Mouse (Mus musculus): ENCODE measurements at regions not wholly inside any gene's neighbourhood (a gene's known extent, or its start where the extent isn't known, plus 50 kb on each side); places are given as distances from the start of the nearest gene placed in this dataset.

DNA sequence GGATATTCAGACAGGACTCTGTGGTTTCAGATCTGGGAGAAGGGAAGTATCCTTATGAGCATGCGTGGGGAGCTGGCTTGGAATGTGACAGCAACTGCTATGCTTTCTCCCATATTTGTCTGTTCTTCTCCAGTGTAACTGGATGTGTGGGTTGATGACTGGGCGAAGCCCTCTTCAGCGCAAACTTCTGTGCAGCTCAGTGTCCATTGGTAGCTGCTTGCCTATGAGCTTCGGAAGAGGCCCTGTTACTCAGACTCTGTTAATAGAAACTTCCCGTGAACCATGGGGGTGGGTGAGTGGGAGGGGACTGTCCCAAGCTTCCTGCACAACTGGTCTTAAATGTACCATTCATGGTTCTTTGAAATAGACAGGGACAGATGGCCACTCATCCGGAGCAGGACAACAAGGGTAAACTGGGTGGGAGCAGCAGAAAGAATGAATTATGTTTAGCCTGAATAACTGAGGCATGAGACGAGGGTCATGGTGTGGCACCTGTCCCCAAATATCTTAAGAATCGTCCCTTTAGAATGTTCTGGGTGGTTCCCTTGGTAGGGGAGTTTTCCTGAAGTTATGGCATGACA lies 141.1 kb upstream of the Plxnc1 start:
- no peak for DNase-seq

DNA sequence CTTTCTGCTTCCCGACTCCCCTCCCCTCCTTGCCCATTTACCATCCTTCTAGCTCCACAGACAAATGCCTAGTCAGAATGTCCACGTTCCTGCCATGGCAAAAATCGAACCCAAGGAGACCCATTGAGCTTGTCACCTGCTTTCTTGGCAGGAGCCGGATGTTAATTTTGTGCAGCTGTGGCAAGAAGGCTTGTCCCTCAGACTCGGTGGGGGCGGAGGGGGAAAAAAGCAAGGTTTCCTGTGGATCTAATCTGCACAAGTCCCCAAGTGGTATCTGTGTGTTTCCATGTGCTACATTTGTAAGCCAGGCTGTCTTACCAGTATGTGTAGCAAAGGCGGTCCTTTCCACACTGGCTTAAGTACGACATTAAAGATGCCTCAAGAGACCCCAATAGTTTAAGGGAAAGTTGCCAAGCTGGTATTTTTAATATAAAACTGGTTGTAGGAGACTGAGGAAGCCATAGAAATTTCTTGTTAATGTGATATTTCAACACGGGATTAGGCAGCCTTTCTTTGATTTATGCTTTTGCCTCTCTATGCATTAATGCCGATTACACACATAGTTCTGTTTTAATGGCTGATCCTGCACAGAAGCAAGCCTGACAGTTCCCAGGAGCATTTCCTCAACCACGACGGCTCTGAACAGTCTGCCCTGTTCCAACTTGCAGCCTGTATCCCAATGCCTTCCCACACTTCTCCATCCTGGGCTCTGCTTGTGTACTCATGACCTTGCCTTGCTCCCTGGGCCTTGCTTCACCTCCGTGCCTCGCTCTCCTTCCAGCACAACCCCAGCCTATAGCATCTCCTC lies 138.9 kb upstream of the Plxnc1 start:
- no peak for DNase-seq

DNA sequence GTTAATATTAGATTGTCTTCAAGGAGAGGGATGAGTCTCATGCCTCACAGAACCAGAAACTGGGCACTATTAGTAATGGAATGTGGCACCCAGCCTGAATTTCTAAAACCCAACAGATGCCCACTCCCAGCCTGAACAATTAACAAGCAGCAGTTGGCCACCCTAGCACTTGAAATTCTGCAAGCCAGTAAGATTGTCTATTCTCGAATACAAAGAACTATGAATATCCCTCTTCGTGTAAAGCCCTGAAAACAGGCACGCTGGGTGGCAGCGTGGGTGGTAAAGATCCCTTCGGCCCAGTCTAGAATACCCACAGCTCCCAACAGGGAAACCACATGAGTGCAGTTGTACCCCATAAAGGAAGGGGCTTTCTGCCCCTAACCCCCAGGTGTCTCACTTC lies 138.0 kb upstream of the Plxnc1 start:
- no peak for DNase-seq

DNA sequence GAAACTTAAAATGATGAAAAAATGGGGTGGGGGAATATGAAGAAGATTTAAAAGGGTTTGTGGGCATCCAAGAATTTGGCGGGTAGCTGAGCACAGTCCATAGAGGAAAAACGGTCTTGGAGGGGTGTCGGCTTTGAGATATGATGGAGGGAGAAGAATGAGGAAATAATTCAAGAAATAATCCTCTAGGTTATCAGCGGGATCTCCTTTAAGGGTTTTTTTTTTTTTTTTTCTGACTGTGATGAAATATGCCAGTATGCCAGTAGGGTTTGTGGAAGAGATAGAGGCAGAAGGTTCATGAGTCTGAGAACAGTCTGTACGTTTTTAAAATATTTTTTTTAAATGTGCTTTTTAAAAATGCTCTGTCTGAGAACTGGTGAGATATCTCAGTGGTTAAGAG lies 135.3 kb upstream of the Plxnc1 start:
- DNase-seq = no peak

DNA sequence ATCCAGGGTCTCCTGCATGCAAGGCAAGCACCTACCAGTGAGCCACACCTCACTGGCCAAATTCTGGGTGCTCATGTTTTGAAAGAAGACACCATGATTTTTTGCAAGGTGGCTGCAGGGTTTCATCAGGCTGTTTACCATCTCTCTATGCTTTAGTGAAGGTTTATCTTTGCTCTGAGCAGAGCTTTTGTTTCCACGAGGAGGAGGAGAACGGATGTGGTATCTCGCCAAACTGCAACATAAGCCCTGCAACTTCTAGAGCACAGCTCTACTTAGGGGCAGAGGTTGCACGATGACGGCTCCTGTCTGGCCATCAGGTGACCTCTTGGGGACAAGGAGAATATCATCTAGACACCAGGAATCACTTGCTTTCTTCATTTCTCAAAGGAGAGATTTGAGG lies 131.8 kb upstream of the Plxnc1 start:
- DNase-seq = no peak

DNA sequence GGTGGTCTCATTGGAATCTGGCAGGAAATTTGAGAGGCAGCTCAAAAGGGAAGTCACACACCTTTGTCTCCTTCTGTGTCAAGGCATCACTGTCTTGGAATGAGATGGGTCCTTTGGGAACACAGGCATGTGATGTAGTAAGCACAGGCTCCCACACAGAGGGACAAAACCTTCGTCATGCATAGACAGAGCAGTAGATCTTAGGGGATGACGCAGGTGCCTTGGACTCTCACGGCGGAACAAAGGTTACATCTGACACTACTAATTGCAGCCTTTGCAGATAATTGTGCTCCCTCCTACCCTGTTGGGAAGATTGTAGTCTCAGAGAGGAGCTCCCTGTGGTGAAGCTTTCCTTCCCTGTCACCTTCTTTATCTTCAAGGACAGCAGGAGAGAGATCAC lies 131.3 kb upstream of the Plxnc1 start:
- DNase-seq = no peak

DNA sequence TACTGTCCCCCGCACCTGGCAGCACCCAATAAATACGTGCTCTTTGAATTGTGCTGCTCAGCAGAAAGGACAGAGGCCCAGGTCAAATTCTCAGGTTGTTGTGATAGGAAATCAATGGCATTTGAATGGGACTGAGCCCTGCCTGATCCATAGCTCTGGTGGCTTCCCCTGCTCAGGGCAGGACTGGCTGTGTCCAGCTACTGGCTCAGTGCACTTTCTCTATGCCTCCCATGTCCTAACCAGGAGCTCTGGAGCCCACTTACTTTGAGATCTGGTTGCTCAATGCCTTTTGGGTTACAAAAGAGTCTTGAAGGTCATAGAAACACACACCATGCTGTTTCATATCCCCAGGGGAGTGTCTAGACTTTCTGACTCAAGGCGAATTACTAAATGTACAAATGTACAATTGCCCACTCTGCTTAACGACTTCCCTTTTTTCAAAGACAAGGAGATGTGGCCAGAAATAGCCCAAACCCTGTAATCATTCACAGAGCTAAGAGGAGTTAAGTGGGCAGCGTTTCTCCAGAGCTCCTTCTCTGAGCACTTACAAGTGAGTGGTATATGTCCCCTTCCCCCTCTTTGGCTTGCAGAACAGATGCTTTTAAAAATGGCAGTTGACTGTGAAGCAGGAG lies 130.4 kb upstream of the Plxnc1 start:
- no peak for DNase-seq

DNA sequence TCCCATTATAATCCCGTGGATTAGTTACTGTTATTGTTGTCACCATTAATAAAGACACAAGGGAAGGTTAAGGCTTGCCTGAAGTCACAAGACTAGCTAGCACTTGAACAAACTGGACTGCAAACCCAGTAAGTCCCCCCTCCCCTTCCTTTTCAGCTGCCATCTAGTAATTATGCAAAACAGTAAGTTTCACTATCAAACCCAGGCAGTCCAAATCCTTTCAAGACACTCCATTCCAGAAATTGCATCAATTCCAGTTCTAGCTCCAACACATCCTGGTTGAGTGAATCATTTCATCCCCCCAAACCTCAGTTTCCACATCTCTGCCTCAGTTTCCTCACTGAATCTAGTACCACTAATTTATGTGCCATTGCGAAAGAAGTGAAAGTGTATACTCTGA lies 129.7 kb upstream of the Plxnc1 start:
- DNase-seq = no peak

DNA sequence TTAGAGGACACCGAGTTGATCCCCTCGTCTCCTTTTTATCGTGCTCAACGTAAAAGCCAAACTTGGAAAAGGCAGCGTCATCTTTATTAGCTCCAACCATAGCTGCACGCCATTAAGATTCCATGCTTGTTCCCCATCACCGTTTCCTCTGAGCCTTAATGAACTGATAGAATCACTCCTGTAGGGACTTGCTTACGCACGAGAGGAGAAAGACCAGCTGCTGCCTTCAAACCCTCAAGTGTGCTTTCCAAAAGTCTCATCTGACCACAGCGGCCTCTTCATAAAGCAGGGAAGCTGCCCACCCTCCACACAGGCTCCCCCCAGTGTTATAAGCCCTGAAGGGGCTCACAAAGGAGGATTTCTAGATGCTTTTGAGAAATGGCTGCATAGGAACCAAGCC lies 123.3 kb upstream of the Plxnc1 start:
- DNase-seq = no peak

DNA sequence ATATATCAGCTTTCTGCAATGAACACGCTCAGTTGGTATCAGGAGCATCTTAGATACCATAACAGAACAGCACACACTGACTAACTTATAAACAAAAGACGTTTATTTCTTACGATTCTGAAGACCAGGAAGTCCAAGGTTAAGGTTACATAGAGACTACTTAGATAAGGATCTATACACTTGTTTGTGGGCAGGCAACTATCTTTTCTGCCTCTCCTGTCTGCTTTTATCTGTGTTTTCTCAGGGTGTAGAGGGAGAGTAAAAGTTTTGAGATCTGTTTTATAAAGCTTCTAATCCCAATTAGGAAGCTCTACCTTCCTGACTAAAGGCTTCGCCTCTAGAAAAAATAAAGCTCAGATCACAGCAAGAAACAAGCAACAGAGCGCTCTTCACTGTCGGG lies 122.1 kb upstream of the Plxnc1 start:
- no peak for DNase-seq

DNA sequence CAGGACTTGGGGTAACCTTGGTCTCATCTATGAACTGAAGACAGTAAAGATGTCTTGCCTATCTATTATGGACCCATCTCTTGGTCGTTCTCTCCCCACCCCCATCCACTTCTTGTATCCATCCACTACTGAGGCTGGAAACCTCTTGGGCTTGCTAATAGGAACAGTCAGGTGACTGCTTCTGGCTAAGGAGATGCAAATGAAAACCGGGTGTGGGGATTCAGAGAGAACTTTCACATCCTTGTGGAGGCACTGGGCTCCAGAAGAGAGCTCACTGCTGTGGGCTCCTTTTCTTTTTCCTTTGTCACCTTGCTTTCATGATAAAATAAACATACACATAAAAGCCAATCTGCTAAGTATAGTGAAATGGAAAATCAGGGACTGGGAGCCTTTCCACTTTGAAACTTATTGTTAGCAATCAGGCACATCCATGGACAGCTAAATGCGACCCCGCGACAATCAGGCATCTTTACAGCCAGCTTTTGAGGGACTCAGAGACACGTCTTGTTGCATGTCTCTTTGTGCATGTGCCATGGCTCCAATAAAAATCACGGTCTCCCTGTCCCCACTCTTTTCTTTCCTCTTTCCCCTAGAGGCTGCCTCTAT lies 115.0 kb upstream of the Plxnc1 start:
- DNase-seq = no peak

DNA sequence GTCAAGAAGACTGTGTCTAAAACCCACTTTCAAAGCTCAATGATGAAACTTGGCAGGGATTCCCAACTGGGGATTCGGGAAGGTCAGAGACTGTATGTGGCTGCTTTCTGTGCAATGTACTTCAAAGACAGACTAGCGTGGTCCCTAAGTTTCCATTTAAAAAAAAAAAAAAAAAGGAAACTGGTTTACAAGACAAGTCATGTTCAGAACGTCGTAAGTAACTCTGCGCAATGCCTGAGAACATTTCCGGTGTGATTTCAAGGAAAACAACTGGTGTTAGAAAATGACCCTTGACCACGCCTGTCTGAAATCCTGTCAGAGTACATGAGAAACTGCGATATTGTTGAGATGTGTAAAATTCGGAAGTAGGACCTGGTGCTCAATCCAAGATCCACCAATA lies 114.4 kb upstream of the Plxnc1 start:
- no peak for DNase-seq

DNA sequence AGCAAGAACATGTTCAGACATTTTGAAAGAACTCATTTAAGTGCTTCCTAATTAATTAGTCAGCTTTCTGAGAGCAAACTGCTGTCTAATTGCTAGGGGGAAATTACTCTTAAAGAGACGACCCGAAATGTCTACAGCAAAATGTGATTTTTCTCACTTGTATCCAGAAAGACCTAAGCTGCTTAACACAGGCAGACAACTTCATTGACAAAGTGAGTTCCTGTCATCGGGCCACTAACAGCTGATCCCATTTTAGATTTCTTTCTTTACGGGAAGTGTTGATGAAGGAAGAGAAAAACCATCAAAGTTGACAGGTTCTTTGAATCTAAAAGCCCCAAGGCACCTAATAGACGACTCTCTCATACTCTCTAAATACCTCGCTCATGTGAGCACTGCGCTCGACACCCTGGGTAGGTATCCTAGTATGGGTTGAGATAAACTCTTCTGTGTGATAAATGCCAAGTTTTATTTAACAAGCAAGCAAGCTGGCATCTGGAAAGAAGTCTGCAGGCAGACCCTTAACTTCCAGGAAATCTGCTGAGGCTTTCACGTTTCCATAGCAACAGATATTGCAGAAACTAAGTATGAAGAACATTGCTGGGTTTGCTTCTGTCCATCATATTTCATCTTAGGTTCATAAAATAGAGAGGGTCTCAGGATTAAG lies 112.5 kb upstream of the Plxnc1 start:
- no peak for DNase-seq

DNA sequence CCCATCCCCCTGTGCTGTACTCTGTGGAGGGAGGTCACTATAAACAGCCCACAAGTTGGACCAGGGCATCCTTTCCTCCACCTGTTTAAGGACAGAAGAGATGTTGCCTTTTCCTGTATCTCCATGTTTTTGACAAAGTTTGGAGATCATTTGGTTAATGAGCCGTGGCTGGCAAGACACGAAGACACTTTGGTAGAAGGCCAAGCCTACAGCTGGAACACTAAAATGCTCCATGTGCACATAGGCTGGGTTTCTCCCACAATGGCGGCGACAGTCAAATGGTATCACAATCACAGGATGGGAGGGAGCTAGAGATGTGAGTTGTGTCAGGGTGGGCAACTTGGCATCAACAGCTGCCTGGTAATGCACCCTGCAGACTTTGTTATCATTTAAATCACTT lies 111.9 kb upstream of the Plxnc1 start:
- DNase-seq = no peak

DNA sequence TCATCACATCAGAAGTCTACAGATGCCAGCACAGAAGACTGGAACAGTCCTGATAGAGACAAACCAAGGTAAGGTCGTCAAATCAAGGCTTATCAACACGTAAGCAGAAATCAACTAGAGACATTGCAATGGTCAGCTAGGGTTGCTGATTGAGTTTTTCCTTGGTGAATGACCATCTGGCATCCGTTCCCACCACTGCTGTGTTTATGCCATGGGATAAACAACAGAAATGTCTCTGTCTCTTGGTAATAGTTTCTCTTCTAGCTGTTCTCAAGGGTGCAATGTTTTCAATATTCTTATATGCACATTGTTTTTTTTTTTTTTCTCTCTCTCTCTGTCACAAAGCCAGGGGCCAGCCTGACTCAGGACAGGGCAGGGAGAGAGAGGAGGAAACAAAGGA lies 110.2 kb upstream of the Plxnc1 start:
- no peak for DNase-seq

DNA sequence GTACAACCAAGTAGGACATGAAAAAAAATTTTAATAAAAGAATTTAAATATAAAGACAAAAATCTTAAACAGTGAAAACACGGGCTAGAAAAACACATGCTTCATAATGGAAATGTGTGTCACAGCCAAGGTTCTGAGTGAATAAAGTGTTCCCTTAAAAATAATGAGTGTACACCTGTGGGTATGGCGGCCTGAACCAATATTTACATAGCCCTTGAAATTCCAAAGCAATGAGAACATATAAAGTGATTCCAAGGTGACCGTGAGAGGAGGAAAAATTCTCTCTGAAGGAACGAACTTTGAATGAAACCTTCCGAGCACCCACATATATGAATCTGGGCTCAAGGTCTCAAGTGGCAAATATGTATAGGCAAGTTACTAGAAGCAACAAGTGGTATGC lies 104.2 kb upstream of the Plxnc1 start:
- no peak for DNase-seq

DNA sequence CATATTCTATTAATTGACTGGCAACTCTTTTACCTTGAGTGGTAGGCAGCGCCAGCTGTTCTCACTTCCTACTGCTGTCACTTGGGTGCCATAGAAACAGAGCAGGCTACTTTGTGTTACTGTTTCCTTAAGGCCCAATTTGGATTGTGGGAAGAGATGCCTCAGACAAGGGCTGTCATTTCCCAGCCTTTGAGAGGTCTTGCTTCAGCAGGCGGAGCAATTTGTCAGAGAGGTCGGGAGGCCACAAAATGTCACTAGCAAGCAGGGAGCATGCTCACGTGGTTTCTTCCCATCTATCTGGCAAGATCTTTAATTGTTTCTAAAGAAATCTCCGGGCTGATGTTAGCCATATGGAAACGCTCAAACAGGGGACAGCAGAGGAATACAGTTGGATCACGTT lies 99.3 kb upstream of the Plxnc1 start:
- DNase-seq = no peak

DNA sequence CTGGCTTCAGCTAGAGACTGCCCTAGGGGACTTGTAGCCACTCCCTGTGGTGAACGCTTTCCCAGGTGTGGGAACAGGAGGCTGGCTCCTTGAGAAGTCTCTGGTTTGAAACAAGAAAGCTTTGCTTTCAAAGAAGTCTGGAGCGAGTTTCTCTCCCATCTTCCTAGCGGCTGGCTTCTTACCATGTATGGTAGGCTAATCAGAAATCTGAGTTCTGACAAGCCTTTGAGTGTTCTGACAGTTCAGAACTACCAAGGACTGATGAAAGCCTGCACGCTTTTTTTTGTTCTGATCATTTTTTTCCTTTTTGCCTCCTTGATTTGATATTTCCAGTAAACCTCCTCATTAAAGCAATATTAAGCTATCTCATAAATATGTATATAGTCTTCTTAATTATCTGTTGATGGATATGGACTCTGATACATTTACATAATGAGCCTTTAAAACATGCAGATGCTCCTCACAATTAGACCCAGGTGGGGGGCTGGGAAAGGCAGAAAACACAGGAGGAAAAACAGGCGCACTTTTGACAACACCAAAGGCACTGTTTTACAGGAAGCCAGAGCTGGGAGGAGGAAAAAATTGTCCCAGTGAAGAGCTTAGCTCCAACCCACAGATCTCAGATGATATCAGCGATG lies 95.7 kb upstream of the Plxnc1 start:
- no peak for DNase-seq

DNA sequence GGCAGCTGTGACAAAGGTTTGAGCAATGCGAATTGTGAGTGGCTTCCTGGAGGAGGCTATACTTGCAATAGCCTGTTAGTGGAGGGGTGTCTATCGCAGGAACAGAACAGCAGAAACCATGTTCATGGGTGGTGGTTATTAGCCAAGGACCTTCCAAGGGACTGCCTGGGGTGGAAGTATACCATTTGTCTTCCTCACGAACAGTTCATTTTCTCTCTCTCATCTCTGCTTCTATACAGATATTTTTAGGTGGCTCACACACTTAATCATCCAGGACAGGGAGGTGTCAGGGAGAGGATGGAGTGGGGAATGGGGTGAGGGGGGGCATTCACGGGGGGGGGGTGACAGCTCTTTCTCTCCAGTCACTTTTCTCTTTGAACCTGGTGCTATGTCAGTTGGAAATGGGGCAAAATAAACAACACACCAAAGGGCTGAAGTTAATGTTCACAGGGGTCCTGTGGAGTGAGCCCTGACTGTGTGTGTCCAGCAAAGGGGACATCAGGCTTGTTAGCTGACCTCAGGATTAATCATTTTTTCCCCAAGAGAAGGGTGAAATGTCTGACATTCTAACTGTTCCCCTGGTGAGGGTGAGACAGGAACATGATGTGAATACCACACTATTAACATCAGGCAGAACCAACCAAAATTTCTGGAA lies 91.5 kb upstream of the Plxnc1 start:
- DNase-seq = no peak

DNA sequence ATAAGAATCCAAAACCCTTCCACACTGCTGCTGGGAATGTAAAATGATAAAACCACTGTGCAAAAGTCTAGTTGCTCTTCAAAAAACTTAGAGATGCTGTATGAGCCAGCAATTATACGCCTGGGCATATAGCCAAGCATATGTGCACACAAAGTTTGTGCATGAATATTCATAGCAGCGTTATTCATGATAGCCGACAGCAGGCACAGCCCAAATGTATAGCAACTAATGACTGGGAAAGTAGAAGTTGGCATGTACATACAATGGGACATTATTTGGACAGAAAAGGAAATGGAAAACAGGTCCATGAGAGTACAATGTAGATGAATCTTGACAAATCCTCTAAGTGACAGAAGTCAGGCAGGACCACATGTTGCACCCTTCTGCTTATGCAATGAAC lies 90.7 kb upstream of the Plxnc1 start:
- no peak for DNase-seq

DNA sequence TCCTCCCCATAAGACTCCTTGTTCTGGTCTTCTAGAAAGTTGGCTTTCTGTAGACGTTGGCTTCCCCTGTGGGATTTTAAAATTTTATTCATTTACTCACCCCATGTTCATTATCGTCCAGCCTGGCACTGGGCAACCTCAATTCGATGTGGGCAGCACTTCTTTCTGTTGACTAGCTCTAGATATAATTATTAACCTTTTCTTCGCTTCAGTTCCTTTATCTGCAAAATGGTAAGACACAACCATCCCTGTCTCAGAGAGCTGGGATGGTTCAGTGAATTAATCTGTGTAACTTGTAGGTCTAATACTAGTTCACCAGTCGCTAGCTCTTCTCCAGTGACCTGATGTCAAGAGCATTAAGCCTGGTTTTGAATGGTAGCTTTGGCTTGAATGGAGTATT lies 89.9 kb upstream of the Plxnc1 start:
- DNase-seq = no peak
